Mouse (Mus musculus) heart, postnatal 0 days (tissue): ENCODE measurements around the gene Il1rn.

Experiments
- CTCF ChIP-seq: IDR thresholded peaks from 2 replicates; pipeline ENCODE4 v1.5.1; 2016; ENCODE audit warnings: antibody characterized with exemption, control low read depth, low read depth
- EP300 ChIP-seq: IDR thresholded peaks from 2 replicates; pipeline ENCODE4 v1.6.1; 2016; ENCODE audit warnings: antibody characterized with exemption, low read depth

GRCm38 (mm10) chr2:24383636-24384035, 47.0 kb downstream of the Il1rn start:
- TF ChIP-seq CTCF (no peak), EP300 (no peak)
